Mouse (Mus musculus) frontal cortex, postnatal 36 days (tissue): ENCODE results near the gene Kcnh4.

Experiments used
- DNase-seq, 2 experiments: peaks; one replicate each; pipeline ENCODE4 v3.0.0; 2022; ENCODE audit warnings: low spot score in 2 of 2

Kcnh4 gene

DNA sequence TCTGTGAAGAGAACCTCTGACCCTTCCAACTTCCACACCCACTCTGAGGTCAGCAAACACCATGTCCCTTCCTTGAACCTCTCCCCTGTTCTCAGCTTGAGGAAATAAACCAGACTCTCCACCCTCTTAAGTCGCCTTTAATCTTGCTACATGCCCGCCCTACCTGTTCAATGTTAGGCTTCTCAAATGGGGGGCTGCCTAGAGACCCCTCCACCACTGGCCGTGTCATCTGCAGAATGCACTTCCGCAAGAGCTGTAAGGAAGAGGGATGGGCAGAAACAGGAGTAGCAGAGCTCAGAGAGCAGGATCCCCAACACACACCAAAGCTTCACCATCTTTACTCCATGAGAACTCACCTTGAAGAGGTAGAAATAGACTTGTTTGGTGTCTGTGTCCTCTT, 48.8 kb downstream of the Kcnh4 start:
- DNase-seq, result no peak

DNA sequence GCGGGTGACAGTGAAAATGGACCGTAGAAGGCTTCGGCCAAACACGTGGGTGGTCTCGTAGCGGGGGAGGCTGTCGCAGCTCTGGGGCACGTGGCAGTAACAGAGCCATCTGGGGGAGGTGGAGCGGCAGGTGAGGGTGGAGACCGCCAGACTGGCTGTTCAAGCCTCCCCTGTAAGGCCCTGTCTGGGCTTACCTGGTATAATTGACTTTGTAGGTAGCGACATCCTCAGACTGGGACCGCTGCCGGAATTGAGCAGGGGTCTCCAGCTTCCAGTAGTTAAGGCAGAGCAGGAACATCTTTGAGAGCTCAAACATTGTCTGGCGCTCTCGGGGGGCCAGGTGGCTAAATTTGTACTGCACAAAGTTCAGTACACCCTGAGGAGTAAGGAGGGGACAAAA, 49.2 kb downstream of the Kcnh4 start:
- DNase-seq, result no peak

DNA sequence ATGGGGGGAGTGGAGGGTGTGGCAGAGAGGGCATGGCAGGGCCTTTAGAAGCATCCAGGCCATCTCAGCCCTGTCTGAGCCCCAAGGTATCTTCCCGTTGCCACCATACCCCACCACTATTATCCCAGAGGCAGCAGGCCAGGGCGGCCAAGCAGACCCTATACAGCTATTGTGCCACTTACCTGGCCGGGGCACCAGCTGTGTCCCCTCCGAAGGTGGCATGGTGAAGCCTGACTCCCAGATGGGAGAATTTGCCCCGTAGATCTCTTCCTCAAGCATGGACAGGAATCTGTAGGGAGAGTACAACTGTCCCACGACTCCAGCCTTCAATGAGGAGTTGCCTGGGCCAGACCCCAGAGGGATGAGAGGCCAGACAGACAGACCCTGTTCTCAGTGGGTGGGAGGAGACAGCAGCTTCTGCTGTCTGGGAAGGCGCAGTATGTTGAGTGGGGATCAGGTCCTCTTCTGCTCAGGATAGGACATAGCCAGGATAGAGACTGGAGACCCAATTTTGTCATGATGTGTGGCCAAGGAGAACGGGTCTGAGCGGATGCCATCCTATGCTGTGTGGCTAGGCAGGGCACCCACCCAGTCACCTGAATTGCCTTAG, 50.4 kb downstream of the Kcnh4 start:
- no peak for DNase-seq

DNA sequence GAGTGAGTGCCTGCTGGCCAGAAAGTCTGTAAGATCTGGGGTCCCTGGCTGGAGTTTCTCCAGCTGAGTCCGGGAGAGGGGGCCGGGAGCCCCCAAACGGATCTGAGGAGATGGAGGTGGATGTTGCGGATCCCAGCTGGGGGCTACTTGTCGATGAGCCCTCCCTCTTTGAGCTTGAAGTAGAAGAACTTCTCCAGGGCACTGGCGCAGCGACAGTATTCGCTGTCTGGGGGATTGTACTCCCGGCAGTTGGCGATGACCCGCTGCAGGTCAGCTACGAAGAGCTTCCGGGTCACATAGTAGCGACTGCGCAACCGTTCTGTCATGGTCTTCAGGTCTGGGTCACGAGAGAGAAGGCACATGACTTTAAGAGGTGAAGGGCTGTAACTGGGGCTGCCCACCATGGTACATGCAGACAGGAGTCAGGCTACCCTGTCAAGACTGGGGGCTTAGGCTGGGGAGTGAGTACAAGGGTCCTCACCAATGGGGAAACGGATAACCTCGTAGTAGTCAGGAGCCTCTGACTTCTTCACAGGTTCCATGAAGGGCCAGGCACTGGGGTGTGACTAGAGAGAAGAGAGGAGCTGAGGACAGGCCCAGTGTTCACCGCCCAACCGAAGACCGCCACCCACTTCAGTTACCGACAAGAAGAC, 54.5 kb downstream of the Kcnh4 start:
- no peak for DNase-seq

DNA sequence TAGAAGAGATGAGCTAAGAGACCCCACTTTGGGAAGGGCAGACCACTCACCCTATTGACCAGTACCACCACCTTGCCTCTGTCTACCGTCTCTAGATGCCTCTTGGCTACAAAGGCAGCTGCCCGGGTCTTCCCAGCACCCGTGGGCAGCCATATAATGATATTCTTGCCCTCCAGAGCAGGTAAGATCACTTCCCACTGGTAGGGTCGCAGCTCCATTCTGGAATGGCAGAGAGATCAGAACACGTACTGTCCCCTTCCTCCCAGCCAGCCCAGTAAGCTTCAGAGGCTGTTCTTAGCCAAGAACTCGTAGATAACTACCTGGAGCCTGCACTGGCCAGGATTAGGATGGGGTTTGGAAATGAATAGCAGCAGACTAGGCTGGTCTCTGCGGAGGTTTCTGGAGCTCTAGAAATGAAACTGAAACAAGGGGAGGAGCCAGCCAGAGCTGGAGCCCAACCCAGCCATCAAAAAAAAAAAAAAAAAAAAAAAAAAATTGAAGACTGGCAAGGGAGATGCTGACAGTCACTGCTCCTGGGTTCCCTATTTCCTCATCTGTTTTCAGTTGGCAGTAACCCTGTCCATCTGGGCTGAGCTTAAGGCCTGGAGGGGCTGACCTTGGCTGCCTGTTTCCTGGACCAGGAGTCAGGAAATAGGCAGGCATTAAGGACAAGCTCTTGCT, 55.8 kb downstream of the Kcnh4 start, which contains the start of gene Dhx58:
Dhx58 (minus strand) TSS at position 421 of the 681 bp plus-strand sequence.
- no peak for DNase-seq

DNA sequence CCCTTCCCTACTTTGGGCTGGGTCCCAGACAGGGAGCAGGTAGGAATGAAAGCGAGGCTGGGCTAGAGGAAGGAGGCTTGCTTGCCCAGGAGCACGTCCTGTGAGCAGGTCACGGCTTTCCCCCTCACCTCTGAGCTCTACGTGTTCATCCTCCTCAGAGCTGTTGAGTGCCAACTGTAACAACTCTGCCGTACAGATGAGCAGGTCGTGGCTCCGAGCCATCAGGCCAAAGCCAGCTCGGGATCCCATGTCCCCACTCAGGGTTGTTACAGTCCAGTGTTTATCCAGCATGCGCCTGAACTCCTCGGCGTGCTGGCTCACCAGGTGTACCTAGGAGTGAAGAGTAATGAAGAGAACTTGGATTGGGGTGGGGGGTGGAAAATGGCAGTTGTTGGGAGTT, 56.4 kb downstream of the Kcnh4 start:
- no peak for DNase-seq

DNA sequence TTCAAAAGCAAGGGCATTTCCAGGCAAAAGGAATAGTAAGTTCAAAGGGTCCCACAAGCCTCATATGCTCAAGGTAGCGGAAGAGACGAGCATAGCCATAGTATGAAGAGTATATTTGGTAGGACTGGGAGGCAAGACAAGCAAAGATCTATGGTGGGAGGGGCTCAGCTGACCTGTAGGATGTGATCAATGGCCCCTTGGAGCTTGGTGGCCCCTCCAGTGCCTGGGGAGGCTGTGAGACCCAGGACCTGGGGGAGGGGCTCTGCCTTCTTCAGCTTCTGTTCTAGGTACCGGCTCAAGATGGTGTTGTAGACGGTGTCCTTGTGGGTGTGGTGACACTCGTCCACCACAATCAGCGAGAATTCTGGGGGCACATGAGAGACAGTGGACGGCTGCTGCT, 56.8 kb downstream of the Kcnh4 start:
- no peak for DNase-seq

DNA sequence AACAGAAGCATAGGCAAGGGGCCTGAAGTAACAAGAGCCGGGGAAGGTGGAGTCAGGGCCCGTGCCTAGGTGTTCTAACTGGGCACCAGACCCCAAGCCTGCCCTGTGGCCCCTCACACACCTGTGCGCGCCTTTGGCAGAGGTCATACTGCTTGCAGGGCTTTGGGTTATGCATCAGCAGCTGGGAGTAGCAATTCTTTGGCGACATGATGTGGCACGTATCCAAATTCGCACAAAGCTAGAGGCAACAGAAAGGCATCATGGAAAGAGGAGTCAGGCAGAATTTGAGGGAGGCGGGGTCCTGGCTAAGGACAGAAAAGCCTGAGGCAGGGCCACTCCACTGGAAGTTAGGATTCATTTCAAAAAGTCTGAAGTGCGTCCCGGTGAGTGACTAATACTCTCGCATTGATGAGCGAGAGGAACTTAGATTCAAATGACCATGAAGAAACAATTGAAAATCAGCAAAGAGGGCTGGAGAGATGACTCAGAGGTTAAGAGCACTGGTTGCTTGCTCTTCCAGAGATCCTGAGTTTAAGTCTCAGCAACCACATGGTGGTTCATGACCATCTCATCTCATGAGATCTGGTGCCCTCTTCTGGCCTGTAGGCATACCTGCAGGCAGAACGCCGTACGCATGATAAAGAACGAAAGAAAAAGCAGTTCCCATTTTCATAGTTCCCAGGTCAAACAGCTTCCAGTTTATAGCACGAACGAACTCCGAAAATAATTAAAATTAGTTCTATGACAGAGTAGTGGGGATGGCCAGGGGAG, 57.5 kb downstream of the Kcnh4 start:
- DNase-seq, result peak in 1 of 2 experiments; percentile 68

DNA sequence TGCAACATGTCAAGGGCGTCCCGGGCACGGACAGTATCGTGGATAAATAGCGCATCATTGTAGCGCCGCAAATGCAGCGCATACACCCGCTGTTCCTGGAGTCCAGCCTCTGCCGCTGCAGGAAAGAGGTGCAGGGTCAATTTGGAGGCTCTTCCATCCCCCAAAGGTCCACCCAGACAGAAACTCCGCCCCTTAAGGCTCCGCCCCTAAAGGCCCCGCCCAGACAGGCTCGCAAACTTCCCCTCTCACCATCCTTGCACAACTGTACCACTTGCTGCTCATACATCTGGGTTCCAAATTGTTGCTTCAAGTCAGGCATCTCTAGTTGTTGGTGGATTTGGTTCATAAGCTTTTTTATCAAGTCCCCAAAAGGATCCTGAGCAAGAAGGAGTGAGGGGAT, 58.4 kb downstream of the Kcnh4 start:
- no peak for DNase-seq

DNA sequence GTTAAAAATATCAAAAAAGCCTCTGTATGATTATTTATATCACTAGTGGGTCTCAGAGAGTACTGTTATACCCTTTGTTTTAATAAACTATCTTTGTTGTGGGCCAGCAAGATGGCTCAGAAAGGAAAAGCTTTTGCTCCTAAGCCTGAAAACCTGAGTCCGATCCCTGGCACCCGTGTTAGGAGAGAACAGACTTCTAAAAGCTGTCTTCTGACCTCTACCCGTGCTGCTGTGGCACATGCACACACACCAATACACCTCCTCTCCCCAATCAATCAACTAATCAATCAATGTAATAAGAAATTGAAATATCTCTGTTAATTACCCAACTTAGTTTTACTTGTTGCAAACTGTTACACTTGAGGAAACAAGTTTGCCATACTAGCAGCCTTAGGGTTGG, 59.0 kb downstream of the Kcnh4 start:
- no peak for DNase-seq

DNA sequence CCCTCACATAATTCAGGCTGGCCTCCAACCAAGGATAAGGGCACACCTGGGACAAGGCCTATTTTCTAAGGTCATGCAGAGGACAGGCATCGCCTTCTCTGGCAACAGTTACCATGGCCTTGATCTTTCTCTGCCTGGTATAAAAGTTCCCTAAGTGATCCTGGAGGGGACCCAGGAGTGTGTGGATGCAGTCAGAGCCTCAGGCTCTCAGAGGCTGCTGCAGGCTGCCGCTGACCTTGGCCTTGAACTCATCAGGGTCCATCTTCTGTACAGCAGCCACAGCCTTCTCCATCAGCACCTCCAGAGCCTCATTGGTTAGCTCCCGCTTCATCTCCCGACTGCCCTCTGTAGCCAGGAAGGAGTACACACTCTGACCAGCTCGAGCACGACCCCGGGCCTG, 61.8 kb downstream of the Kcnh4 start:
- no peak for DNase-seq

DNA sequence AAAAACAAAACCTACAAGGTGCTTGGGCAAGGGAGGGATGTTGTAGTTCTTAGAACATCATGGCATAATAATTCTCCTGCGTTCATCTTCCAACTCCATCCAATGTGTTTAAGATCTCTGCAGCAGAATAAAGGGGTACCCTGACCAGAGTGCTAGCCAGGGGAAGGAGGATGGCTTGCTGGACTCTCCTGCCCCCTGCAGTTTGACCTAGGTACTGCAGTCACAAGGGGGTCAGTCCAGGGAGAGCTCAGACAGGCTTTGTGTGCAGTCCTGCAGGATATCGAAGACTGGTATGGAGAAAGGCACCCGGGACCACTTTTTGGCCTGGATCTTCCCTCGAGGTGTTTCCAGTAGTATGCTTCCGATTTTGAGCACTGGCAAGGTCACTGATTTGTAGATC, 64.8 kb downstream of the Kcnh4 start:
- peak; percentile 77 to 79 for DNase-seq

DNA sequence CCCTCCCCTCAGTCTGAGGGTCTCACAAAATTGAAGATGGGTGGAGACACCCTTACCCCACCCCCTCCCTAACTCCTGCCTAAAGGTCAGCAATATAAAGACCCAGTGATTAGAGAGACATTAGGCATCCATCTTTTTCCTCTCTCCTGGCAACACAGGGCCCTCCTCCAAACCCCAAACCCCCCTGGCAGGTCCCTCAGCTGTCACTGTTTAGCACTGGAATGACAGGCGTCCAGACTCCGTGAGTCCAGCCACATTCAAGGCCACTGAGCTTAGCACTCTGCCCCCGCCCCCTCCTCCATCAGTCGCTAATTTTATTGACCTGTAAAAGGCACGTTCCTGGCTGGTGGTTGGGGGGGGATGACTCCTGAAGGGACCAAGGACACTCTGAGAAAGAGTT, 66.6 kb downstream of the Kcnh4 start:
- DNase-seq, result no peak

DNA sequence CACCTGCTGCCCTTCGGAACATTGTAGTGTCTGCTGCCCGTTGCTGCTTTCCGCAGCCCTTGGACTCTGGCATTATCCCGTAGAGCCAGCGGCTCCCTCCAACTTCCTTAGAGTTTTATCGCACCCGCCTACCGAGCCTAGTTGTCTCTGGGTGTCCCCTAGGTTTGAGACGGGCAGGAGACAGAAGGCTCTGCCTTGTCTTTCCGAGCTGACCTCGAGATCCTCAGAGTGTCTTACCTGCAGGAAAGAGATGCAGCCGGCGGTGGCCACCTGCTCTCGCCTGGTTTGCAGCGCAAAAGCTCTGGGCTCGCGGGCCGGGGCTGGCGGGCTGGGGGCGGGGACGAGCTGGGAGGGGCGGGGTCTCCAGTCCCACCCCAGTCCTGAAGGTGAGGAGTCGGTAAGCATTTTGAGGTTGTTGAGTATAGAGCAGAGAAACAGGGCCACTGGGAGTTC, 67.6 kb downstream of the Kcnh4 start, which contains the start of gene Zfp385c:
Zfp385c (minus strand) TSS at position 292 of the 453 bp plus-strand sequence.
- DNase-seq, result no peak

DNA sequence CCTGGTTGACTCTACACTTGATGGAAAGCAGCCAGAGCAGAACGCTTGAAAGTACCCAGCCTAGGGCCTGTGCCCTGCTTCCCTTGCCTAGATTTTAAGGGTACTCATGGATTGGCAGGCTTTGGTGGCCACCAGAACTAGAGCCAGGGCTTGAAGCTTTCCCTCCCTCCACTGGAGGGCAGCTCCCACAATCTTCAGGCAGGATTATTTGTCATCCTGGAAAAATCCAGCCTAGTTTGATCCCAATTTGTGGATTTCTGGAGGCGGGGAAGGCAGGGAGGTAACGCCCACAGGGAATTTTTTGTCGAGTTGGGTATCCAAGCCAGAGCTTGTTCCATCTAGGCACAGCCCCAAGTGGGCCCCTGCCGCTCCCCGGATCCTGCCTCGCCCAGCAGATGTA, 69.4 kb downstream of the Kcnh4 start:
- DNase-seq, result no peak
